Mouse (Mus musculus) hindbrain, embryonic 13.5 days (tissue): ENCODE measurements at regions not wholly inside any gene's neighbourhood (a gene's known extent, or its start where the extent isn't known, plus 50 kb on each side); places are given as distances from the start of the nearest gene placed in this dataset.

Source experiments
- ATAC-seq: fragments of 200-750 bp; cut with Nextera tagmentation; 2 replicates; pipeline ENCODE4 v1.8.0; 2017; ENCODE audit warnings: moderate TSS enrichment; ENCODE audit not compliant: low FRiP score
- H3K27ac ChIP-seq: fragments of 300-500 bp; sonication (generic); 2 replicates; pipeline ENCODE4 v1.5.1; 2015; ENCODE audit warnings: inconsistent platforms, mild to moderate bottlenecking, moderate library complexity
- H3K27me3 ChIP-seq: fragments of 300-500 bp; sonication (generic); 2 replicates; pipeline ENCODE4 v1.6.1; 2015; ENCODE audit warnings: mild to moderate bottlenecking, inconsistent platforms
- H3K36me3 ChIP-seq: fragments of 300-500 bp; sonication (generic); 2 replicates; pipeline ENCODE4 v1.6.1; 2015; ENCODE audit warnings: mild to moderate bottlenecking, inconsistent platforms
- H3K4me1 ChIP-seq: fragments of 300-500 bp; sonication (generic); replicated peaks from 2 replicates; pipeline ENCODE4 v1.6.1; 2015; ENCODE audit warnings: inconsistent platforms
- H3K4me2 ChIP-seq: fragments of 300-500 bp; sonication (generic); 2 replicates; pipeline ENCODE4 v1.6.1; 2015; ENCODE audit warnings: inconsistent platforms, mild to moderate bottlenecking, moderate library complexity
- H3K4me3 ChIP-seq: fragments of 300-500 bp; sonication (generic); 2 replicates; pipeline ENCODE4 v1.5.1; 2015; ENCODE audit warnings: mild to moderate bottlenecking, inconsistent platforms
- H3K9ac ChIP-seq: fragments of 300-500 bp; sonication (generic); 2 replicates; pipeline ENCODE4 v1.6.1; 2015; ENCODE audit warnings: mild to moderate bottlenecking, inconsistent platforms
- H3K9me3 ChIP-seq: fragments of 300-500 bp; sonication (generic); 2 replicates; pipeline ENCODE4 v1.6.1; 2016; ENCODE audit warnings: inconsistent platforms
- WGBS: fragments of 180-500 bp; shearing (Covaris S2); methylation state at CpG from one replicate; pipeline ENCODE4 v1.1.7; 2015; 5-methylcytosine and 5-hydroxymethylcytosine counted together

- Histone ChIP-seq H3K9ac (peak overlapping the region; percentile 62), H3K4me1 (no peaks in the 10 kb centered on the region), H3K4me3 (peak overlapping the region; percentile 43), H3K9me3 (no peaks in the 10 kb centered on the region), H3K4me2 (peak overlapping the region; percentile 53), H3K27me3 (no peaks in the 10 kb centered on the region), H3K27ac (no peak overlapping the region), H3K36me3 (no peaks in the 10 kb centered on the region)
- ATAC-seq: peak; percentile 97
- 20% methylated on average over 16 of the region's 16 CpGs for WGBS
These were observed 73.3 kb downstream of the Vmn2r112 start for GRCm38 (mm10) chr17:22673891-22674622.
